Mouse (Mus musculus): Measurements from ENCODE around the gene Dgcr2.

- no peak for TF ChIP-seq POLR2A (IDR thresholded peaks at IDR 0.05; ENCODE audit: insufficient read depth, low read length)
- TF ChIP-seq CTCF (IDR thresholded peaks at IDR 0.05; ENCODE audit: low read depth, low read length): no peak
- TF ChIP-seq EP300 (IDR thresholded peaks at IDR 0.05; ENCODE audit: insufficient read depth, low read depth, low read length): no peak
Measured at GRCm38 (mm10) chr16:17871248-17871647, 27.1 kb downstream of the Dgcr2 start.
